Mouse (Mus musculus): ENCODE data around the gene Ceacam5. TPM values are rescaled to one million over a fixed set of nuclear protein-coding genes. Genes with fewer than 3 reads are reported as not detected.

Ceacam5 gene
- total RNA-seq (2014; rRNA removed) (not detected in 2 replicates), polyA plus RNA-seq (2015; fragmentation: Nextera tagmentation; extraction: Ambion mirVana) (not detected in 2 replicates)

DNA sequence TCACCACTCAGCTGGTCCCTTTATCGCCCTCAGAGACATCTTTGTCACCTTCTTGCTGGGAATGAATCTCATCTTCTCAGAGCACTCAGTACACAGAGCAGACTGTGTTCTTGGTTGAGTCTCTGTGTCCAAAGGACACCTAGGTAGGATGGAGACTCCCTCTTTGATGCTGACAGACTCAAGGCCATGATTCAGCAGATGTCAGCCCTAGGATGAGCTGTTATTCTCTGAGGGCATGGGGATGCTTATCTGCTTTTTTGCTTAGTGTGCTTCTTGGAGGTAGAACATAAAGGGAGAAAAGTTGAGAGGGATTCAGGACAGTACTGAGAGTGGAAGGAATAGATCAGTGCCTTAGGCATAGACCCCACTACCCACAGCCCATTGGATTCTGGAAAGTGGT, at the start of gene Ceacam5:
Gene Ceacam5 (plus strand): TSS at position 301 of the 400 bp plus-strand sequence.
- 0 out of 2 replicates have a peak, but pooled peaks cover 13% of the 10 kb centered on the region for H3K9me3 ChIP-seq (ENCODE audit: low read length)

More for the DNA sequence above, at the start of gene Ceacam5:
- H3K36me3 ChIP-seq (ENCODE audit: insufficient read depth) = no peaks in the 10 kb centered on the region
- no peak within 1 kb of the TSS for H3K9ac ChIP-seq
- DNase-seq (no peak), ATAC-seq (no peak)
- WGBS = 34% methylated on average over 1 of the region's 1 CpGs
- no peak within 1 kb of the TSS for H3K27ac ChIP-seq (ENCODE audit: low read depth, low read length)
- no peak within 1 kb of the TSS for H3K4me3 ChIP-seq (ENCODE audit: low read depth, low read length)
- no peak for TF ChIP-seq CTCF (IDR thresholded peaks at IDR 0.05; ENCODE audit: low read depth)
- H3K4me1 ChIP-seq (ENCODE audit: insufficient read depth) = no peaks in the 10 kb centered on the region
- H3K4me2 ChIP-seq (ENCODE audit: low read depth) = no peak within 1 kb of the TSS
- H3K27me3 ChIP-seq (ENCODE audit: insufficient read depth, low read length) = no peaks in the 10 kb centered on the region

Other genes starting within 250 kb of the Ceacam5 start
- gene Ceacam14, start 99.4 kb downstream of the Ceacam5 start, total RNA-seq (2014; rRNA removed) = not detected in 2 replicates
- gene Ceacam14, start 99.4 kb downstream of the Ceacam5 start, polyA plus RNA-seq (2015; fragmentation: Nextera tagmentation; extraction: Ambion mirVana) = not detected in 2 replicates
- gene Gm5155, start 158.5 kb downstream of the Ceacam5 start, total RNA-seq (2014; rRNA removed) = not detected in 2 replicates
- gene Gm5155, start 158.5 kb downstream of the Ceacam5 start, polyA plus RNA-seq (2015; fragmentation: Nextera tagmentation; extraction: Ambion mirVana) = not detected in 2 replicates

All from forebrain, postnatal 0 days (tissue).